Mouse (Mus musculus): ENCODE measurements around the gene Zfp652.

GRCm38 (mm10) chr11:95824071-95824876 lies 111.8 kb downstream of the Zfp652 start, which contains the start of gene Phospho1:
- peak; percentile 93 for TF ChIP-seq POLR2A (IDR thresholded peaks at IDR 0.05; ENCODE audit: low read depth, low read length)
- TF ChIP-seq EP300 (IDR thresholded peaks at IDR 0.05; ENCODE audit: low read length) = no peak
- no peak for TF ChIP-seq ZNF384 (IDR thresholded peaks at IDR 0.05; ENCODE audit: low read depth, low read length)
- TF ChIP-seq MAX (IDR thresholded peaks at IDR 0.05; ENCODE audit: low read length) = peak; percentile 77
- no peak for TF ChIP-seq CTCF (conservative IDR thresholded peaks at IDR 0.05 in 1 of 2, IDR thresholded peaks at IDR 0.05 in 1 of 2; ENCODE audit: low read depth in 2 of 2, low read length in 2 of 2)
- no peak for TF ChIP-seq E2F4 (IDR thresholded peaks at IDR 0.05; ENCODE audit: insufficient replicate concordance, low read depth, low read length)
- TF ChIP-seq SMC3 (IDR thresholded peaks at IDR 0.05; ENCODE audit: low read depth, low read length) = no peak
- no peak for TF ChIP-seq MAFK (IDR thresholded peaks at IDR 0.05; ENCODE audit: insufficient replicate concordance, low read length)
- no peak for TF ChIP-seq CHD1 (IDR thresholded peaks at IDR 0.05; ENCODE audit: low read depth, low read length)
- TF ChIP-seq GABPA (IDR thresholded peaks at IDR 0.05; ENCODE audit: insufficient replicate concordance, low read depth, low read length) = no peak
- TF ChIP-seq TCF12 (IDR thresholded peaks at IDR 0.05; ENCODE audit: low read depth, low read length) = peak; percentile 61
- TF ChIP-seq ZC3H11A (IDR thresholded peaks at IDR 0.05; ENCODE audit: low read depth, low read length) = no peak
- TF ChIP-seq NELFE (IDR thresholded peaks at IDR 0.05; ENCODE audit: low read depth, low read length) = peak; percentile 64; the same call in 1 of the 2 replicates

Measured in CH12.LX (cell line).